Mouse (Mus musculus) limb, embryonic 14.5 days (tissue): Measurements from ENCODE around the gene Borcs5. TPM values are rescaled to one million over a fixed set of nuclear protein-coding genes. Genes with fewer than 3 reads are reported as not detected.

Experiments
- ATAC-seq: fragments of 200-750 bp; cut with Nextera tagmentation; 2 replicates; pipeline ENCODE4 v1.8.0; 2017; ENCODE audit warnings: low read depth, moderate number of reproducible peaks, moderate TSS enrichment; ENCODE audit not compliant: low FRiP score
- DNase-seq: peaks from one replicate; pipeline ENCODE4 v3.0.0-alpha.2; 2015; ENCODE audit warnings: low spot score
- H3K27ac ChIP-seq: fragments of 300-500 bp; sonication (generic); replicated peaks from 2 replicates; pipeline ENCODE4 v1.5.1; 2014; ENCODE audit warnings: low read depth, mild to moderate bottlenecking, low read length, moderate library complexity, mixed read lengths
- H3K27me3 ChIP-seq: fragments of 300-500 bp; sonication (generic); 2 replicates; pipeline ENCODE4 v1.6.1; 2014; ENCODE audit warnings: low read length, mixed read lengths; ENCODE audit not compliant: control insufficient read depth, insufficient read depth
- H3K36me3 ChIP-seq: fragments of 300-500 bp; sonication (generic); 2 replicates; pipeline ENCODE4 v1.6.1; 2014; ENCODE audit warnings: mild to moderate bottlenecking, low read length, moderate library complexity, mixed read lengths; ENCODE audit not compliant: control insufficient read depth, insufficient read depth
- H3K4me1 ChIP-seq: fragments of 300-500 bp; sonication (generic); 2 replicates; pipeline ENCODE4 v1.6.1; 2014; ENCODE audit warnings: antibody characterized with exemption, low read length, mixed read lengths; ENCODE audit not compliant: control insufficient read depth, insufficient read depth
- H3K4me2 ChIP-seq: fragments of 300-500 bp; sonication (generic); replicated peaks from 2 replicates; pipeline ENCODE4 v1.6.1; 2014; ENCODE audit warnings: low read depth, mild to moderate bottlenecking, low read length, moderate library complexity; ENCODE audit not compliant: severe bottlenecking
- H3K4me3 ChIP-seq: fragments of 300-500 bp; sonication (generic); replicated peaks from 2 replicates; pipeline ENCODE4 v1.5.1; 2014; ENCODE audit warnings: low read length
- H3K9ac ChIP-seq: fragments of 300-500 bp; sonication (generic); 2 replicates; pipeline ENCODE4 v1.6.1; 2014; ENCODE audit warnings: mild to moderate bottlenecking, low read depth, low read length, moderate library complexity; ENCODE audit not compliant: severe bottlenecking
- H3K9me3 ChIP-seq: fragments of 300-500 bp; sonication (generic); 2 replicates; pipeline ENCODE4 v1.6.1; 2016; ENCODE audit warnings: low read length; ENCODE audit not compliant: control insufficient read depth
- POLR2A ChIP-seq: fragments of 200-500 bp; IDR thresholded peaks from 2 replicates; pipeline ENCODE4 v1.8.0; 2012; ENCODE audit warnings: inconsistent platforms, mild to moderate bottlenecking, moderate library complexity, borderline replicate concordance; ENCODE audit not compliant: insufficient read depth, insufficient read length; ENCODE audit errors: extremely low read depth
- WGBS: fragments of 180-500 bp; shearing (Covaris S2); extraction: QIAGEN DNeasy Blood & Tissue Kit; methylation state at CpG from one replicate; pipeline ENCODE4 v1.1.7; 2014; 5-methylcytosine and 5-hydroxymethylcytosine counted together
- polyA plus RNA-seq, 2 experiments: library from polyadenylated mRNA; depleted of rRNA in 1 of 2; stranded (reverse) in 1 of 2; unstranded in 1 of 2; fragments of >200 nt; fragmentation: Nextera tagmentation in 1 of 2; extraction: Ambion mirVana in 1 of 2; gene quantifications; 2 replicates each; pipeline versions ENCODE4 v1.2.1 to v1.2.3; 2012 to 2014

The Borcs5 gene
- polyA plus RNA-seq, 2 experiments: 11.4 to 20.5 TPM

DNA sequence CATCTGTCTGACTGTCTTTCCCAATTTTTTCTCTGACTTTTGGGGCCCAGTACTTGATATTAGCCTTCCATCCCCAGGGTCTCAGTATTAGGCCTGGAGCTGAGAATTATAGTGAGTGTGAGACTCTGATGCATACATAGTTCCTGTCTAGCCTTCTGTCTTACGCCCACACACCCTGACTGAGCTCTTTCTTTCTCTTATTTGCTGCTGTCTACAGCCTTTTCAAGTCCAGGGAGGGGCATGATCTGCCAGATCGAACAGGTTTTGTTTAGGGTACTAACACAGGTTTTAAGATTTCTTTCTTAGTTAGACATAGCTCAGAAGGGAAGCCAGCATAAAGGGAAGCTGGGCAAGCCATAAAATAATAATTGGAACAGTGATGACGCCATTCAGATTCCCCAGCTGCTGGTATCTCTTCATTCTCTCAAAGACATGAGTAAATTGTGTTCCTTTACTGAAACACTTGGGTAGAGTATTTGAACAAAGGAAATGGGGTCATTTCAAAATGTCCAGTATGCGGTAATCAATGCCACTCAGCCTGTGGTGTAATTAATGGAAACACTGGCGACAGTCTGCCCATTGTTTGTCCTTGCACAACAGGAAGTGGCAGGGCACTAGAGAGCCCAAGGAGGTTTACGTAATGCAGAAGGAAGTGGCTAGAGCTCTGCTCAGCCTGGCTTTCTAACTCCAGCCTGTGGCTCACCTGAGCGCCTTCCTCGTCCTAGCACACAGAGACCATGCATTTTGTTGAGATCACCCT is 61.3 kb downstream of the Borcs5 start:
- DNase-seq: no peak
- WGBS: 71% methylated on average over 8 of the region's 8 CpGs
- no peak overlapping the region for H3K4me2 ChIP-seq
- H3K36me3 ChIP-seq: no peaks in the 10 kb centered on the region
- no peaks in the 10 kb centered on the region for H3K9me3 ChIP-seq
- peaks cover 10% of the 10 kb centered on the region for H3K4me1 ChIP-seq
- H3K27ac ChIP-seq: peak overlapping the region; percentile 43
- no peaks in the 10 kb centered on the region for H3K27me3 ChIP-seq
- H3K4me3 ChIP-seq: no peak overlapping the region
- TF ChIP-seq POLR2A: no peak
- no peak overlapping the region for H3K9ac ChIP-seq
- ATAC-seq: no peak

- Histone ChIP-seq H3K4me1 (peaks cover 5% of the 10 kb centered on the region), H3K27me3 (no peaks in the 10 kb centered on the region), H3K9me3 (no peaks in the 10 kb centered on the region), H3K9ac (no peak overlapping the region), H3K36me3 (no peaks in the 10 kb centered on the region), H3K4me3 (no peak overlapping the region), H3K27ac (no peak overlapping the region), H3K4me2 (no peak overlapping the region)
- DNase-seq (no peak), ATAC-seq (no peak)
- no peak for TF ChIP-seq POLR2A
- 87% methylated on average over 6 of the region's 6 CpGs for WGBS
Observed at GRCm38 (mm10) chr6:134701211-134701602, 61.9 kb downstream of the Borcs5 start.

- 94% methylated on average over 7 of the region's 7 CpGs for WGBS
- Histone ChIP-seq H3K27me3 (no peaks in the 10 kb centered on the region), H3K9me3 (no peaks in the 10 kb centered on the region), H3K9ac (no peak overlapping the region), H3K4me1 (no peaks in the 10 kb centered on the region), H3K36me3 (no peaks in the 10 kb centered on the region), H3K4me2 (no peak overlapping the region), H3K4me3 (no peak overlapping the region), H3K27ac (no peak overlapping the region)
- ATAC-seq: no peak
- TF ChIP-seq POLR2A: no peak
- DNase-seq: no peak
Observed at GRCm38 (mm10) chr6:134702184-134702583, 62.9 kb downstream of the Borcs5 start.

DNA sequence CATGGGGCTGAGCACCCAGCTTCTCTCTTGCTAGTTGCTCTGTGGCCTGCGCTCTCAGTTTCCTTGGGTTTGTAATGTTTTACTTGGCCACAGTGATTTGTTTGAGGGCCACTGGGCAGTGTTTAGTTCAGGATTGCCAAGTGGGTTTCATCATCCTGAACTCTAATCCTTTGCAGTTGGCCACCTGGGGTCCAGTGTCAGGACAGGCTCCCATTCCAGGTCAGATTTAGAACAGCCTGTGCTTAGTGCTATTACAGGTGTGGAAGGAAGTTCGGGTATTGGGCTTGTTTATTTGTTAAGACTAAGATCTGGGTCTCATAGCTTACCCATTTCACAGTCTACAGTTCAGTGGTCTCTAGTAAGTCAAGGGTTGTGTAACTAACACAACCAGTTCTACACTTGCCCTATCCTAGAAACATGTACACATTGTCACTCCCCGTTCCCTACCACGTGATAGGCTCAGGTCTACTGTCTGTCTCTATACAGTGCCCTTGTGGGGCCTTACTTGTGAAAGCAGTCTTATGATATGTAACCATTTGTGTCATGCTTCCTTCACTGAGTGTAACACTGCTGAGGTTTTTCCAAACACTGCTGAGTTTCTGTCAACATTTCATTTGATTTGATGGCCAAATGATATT is 63.9 kb downstream of the Borcs5 start:
- Histone ChIP-seq H3K27ac (no peak overlapping the region), H3K9ac (no peak overlapping the region), H3K36me3 (no peaks in the 10 kb centered on the region), H3K9me3 (no peaks in the 10 kb centered on the region), H3K27me3 (no peaks in the 10 kb centered on the region), H3K4me1 (no peaks in the 10 kb centered on the region), H3K4me2 (no peak overlapping the region), H3K4me3 (no peak overlapping the region)
- ATAC-seq (no peak), DNase-seq (no peak)
- TF ChIP-seq POLR2A: no peak
- WGBS: 87% methylated on average over 4 of the region's 4 CpGs

DNA sequence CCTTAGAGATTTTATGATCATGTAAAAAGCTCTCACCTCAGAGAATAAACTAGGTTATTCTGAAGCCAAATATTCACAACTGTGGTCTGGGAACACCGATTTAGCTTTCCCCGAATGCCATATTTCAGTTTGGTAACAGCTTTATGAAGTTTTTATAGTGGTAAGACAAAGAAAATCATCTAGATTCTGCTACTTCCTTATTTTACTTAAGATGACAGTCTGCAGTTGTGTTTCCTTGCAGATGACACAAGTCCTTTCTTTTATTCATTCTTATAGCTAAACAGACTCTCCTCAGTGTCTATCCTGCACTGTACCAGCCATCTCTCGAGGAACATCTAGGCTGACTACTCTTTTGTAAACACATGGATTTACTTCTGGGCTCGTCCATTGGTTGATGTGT is 67.2 kb downstream of the Borcs5 start:
- no peaks in the 10 kb centered on the region for H3K9me3 ChIP-seq
- peaks cover 5% of the 10 kb centered on the region for H3K36me3 ChIP-seq
- no peak overlapping the region for H3K27ac ChIP-seq
- ATAC-seq (no peak), DNase-seq (no peak)
- WGBS: 71% methylated on average over 4 of the region's 4 CpGs
- H3K27me3 ChIP-seq: no peaks in the 10 kb centered on the region
- H3K9ac ChIP-seq: no peak overlapping the region
- no peaks in the 10 kb centered on the region for H3K4me1 ChIP-seq
- no peak for TF ChIP-seq POLR2A
- H3K4me2 ChIP-seq: no peak overlapping the region
- no peak overlapping the region for H3K4me3 ChIP-seq
